Mouse (Mus musculus): ENCODE results near the gene Aig1. TPM values are rescaled to one million over a fixed set of nuclear protein-coding genes. Genes with fewer than 3 reads are reported as not detected.

The Aig1 gene
- polyA plus RNA-seq, 1 experiment, result 38.1 TPM

DNA sequence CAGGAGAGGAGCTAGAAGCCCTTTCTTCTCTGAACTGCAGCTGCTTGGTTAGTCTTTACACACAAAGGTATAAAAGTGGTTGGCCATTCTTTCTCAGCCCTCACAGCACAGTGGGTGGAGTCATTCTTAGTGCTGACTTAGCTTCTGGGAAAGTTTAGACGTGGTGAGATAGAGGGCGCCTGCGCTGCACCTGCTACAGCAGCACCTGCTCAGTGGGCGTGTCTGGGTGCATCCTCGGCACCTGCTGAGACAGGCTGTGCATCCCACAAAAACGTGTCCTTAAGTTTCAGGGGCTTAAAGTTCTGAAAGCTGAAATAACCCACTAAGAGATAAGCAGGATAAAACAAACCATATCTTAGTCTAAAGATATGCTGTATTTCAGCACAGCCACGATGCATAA, 227.0 kb downstream of the Aig1 start:
- TF ChIP-seq POLR2A (IDR thresholded peaks at IDR 0.05; ENCODE audit: low read depth, low read length), result no peak
- TF ChIP-seq CTCF (IDR thresholded peaks at IDR 0.05; ENCODE audit: borderline replicate concordance, insufficient read depth, low read length), result no peak
- Histone ChIP-seq H3K4me1 (ENCODE audit: control insufficient read depth, insufficient read depth, low read length) (no peaks in the 10 kb centered on the region), H3K4me3 (ENCODE audit: insufficient read depth, low read length) (no peak overlapping the region), H3K27ac (ENCODE audit: insufficient read depth, low read length) (no peak overlapping the region)

GRCm38 (mm10) chr10:13631796-13632195, 237.0 kb downstream of the Aig1 start:
- TF ChIP-seq POLR2A (IDR thresholded peaks at IDR 0.05; ENCODE audit: low read depth, low read length) (no peak), CTCF (IDR thresholded peaks at IDR 0.05; ENCODE audit: borderline replicate concordance, insufficient read depth, low read length) (no peak)
- Histone ChIP-seq H3K4me3 (ENCODE audit: insufficient read depth, low read length) (no peak overlapping the region), H3K27ac (ENCODE audit: insufficient read depth, low read length) (no peak overlapping the region), H3K4me1 (ENCODE audit: control insufficient read depth, insufficient read depth, low read length) (peaks cover 3% of the 10 kb centered on the region; the same call in 1 of the 2 replicates)

DNA sequence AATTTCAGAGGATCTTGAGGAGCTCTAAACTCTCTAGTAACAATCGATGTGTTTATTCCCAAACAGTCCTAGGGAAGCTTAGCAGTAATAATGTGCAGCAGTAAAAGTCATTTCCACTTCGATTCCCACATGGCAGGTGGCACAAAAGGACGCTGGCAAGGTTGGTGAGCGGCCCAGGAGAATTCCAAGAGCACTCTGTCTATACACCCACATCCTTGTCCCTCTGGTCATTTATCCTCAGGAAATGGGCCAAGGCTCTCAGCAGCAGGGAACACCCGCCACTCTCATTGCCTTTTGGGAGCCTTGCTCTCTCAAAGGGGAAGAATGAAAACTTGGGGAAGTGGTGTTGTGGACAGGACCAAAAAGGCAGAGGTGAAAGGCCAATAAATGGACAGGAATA, 245.0 kb downstream of the Aig1 start:
- TF ChIP-seq POLR2A (IDR thresholded peaks at IDR 0.05; ENCODE audit: low read depth, low read length), result no peak
- TF ChIP-seq CTCF (IDR thresholded peaks at IDR 0.05; ENCODE audit: borderline replicate concordance, insufficient read depth, low read length), result no peak
- H3K4me1 ChIP-seq (ENCODE audit: control insufficient read depth, insufficient read depth, low read length), result no peaks in the 10 kb centered on the region
- H3K27ac ChIP-seq (ENCODE audit: insufficient read depth, low read length), result no peak overlapping the region
- H3K4me3 ChIP-seq (ENCODE audit: insufficient read depth, low read length), result no peak overlapping the region

DNA sequence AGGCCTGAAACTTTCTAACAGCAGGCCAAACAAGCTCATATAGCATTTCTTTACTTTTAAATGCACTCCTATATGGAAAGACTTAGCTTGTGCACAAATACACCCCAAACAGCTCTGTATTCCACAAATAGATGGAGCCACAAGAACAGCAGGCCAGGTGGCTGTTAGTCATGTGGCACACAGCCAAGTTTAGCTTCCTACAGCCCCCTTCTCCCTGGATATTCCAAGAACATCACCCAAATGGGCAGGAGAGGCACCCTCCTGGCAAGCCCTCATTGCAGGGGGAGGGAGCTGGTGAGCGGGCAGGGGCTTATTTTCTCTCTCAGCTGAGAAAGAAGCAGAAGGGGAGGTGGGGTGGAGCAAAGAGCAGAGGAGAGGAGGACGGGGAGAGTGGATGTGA, 267.9 kb downstream of the Aig1 start:
- Histone ChIP-seq H3K4me1 (ENCODE audit: control insufficient read depth, insufficient read depth, low read length) (peaks cover 2% of the 10 kb centered on the region; the same call in 1 of the 2 replicates), H3K4me3 (ENCODE audit: insufficient read depth, low read length) (no peak overlapping the region), H3K27ac (ENCODE audit: insufficient read depth, low read length) (no peak overlapping the region)
- TF ChIP-seq POLR2A (IDR thresholded peaks at IDR 0.05; ENCODE audit: low read depth, low read length) (no peak), CTCF (IDR thresholded peaks at IDR 0.05; ENCODE audit: borderline replicate concordance, insufficient read depth, low read length) (no peak)

DNA sequence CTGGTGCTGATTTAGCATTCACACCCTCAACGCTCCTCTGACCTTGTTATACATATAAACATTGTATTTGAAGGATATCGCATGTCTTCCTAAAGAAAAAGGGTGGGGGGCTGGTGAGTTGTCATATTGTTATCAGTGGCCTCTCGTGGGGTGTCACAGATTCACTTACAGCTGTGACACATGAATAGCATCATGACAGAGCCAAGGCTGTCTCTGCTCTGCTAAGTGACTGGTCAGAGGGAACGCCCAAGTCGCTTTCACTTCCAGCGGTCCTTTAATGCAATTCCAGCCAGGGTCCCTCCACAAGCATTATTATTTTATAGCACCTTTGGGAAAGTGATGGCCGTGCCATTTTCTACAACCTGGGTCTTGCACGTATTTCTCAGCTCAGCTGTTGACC, 271.3 kb downstream of the Aig1 start:
- no peak overlapping the region for H3K27ac ChIP-seq (ENCODE audit: insufficient read depth, low read length)
- no peak overlapping the region for H3K4me3 ChIP-seq (ENCODE audit: insufficient read depth, low read length)
- TF ChIP-seq CTCF (IDR thresholded peaks at IDR 0.05; ENCODE audit: borderline replicate concordance, insufficient read depth, low read length) (no peak), POLR2A (IDR thresholded peaks at IDR 0.05; ENCODE audit: low read depth, low read length) (no peak)
- H3K4me1 ChIP-seq (ENCODE audit: control insufficient read depth, insufficient read depth, low read length), result peaks cover 4% of the 10 kb centered on the region

Other genes with a start within 250 kb of the Aig1 start
- gene Hivep2, start 97.1 kb upstream of the Aig1 start, polyA plus RNA-seq (2011; ENCODE audit: insufficient read length, low read depth, missing spikeins), result 20.8 and 25.6 TPM in 2 replicates

Data from embryonic fibroblast, embryonic 13.5 days (primary cell).